Mouse (Mus musculus): ENCODE results near the gene Hs6st3. TPM values are rescaled to one million over a fixed set of nuclear protein-coding genes. Genes with fewer than 3 reads are reported as not detected.
"Not testable (repeated sequence)": the region's sequence is repeated elsewhere in the genome, so short reads cannot be mapped to it uniquely, and the experiment has no call there.

The Hs6st3 gene
- polyA plus RNA-seq, 1 experiment from 2014 or later, result 1.0 TPM

DNA sequence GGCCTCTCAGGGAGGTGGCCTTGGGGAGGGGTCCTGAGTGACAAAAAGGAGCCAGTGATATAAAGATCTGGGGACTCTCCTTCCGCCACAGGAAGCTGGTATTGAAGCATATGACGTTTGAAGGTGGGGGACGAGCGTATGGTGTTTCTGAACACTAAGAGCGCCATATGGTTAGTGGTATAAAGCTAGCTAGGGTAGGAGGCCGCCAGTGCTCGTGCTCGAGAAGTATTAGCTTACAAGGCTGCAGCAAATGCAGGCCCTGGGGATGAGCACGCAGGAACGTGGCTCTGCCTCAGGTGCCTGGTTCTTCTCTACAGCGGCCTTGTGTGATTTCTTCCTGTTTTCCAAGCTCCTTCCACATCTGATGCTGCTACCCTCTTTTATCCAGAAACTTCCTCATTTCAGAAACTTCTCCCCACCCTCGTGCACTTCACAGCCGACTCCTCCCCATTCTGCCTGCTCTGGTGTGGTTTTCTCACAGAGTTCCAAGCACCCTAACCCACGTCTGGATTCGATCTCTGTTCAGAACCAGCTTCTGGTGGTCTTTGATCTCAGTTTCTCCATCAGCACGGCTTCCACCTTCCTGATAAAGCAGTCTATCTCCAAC, 110.0 kb downstream of the Hs6st3 start:
- in situ Hi-C loops (cut with MboI; ENCODE audit: low pct_unique_long_range_greater_than_20kb), result no loop called here
- H3K27me3 ChIP-seq, result peaks cover 2% of the 10 kb centered on the region

DNA sequence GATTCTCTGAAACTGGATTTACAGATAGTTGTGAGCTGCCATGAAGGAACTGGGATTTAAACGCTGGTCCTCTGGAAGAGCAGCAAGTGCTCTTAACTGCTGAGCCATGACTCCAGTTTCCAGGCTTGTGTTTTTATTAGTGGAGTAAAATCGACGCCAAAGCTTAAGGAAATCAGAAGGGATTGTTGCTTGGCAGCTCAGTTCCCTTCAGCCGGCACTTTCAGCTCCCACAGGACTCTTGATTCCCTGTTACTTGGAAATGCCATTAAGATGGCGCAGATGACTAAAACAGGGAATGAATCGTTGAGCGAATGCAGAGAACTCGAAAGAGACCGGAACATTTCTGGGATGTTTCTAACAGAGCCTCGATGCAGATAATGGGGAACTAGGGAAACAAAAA, 112.2 kb downstream of the Hs6st3 start:
- TF ChIP-seq CTCF (IDR thresholded peaks at IDR 0.05), result no peak
- ChIA-PET POLR2A (no interaction called here), CTCF (no interaction called here)
- H3K27me3 ChIP-seq, result peaks cover 2% of the 10 kb centered on the region
- DNase-seq (ENCODE audit: low read depth, low spot score) (no peak), ATAC-seq (no peak)
- in situ Hi-C loops (cut with MboI; ENCODE audit: low pct_unique_long_range_greater_than_20kb), result no loop called here

More for the DNA sequence above, 110.0 kb downstream of the Hs6st3 start:
- no peak for ATAC-seq
- ChIA-PET CTCF (interaction anchor here (0.9 kb wide), 1 partner anchor 36 kb away, joined by 3 read pairs; no protein-coding TSS in a partner anchor), POLR2A (no interaction called here)
- DNase-seq (ENCODE audit: low read depth, low spot score), result no peak
- no peak for TF ChIP-seq CTCF (IDR thresholded peaks at IDR 0.05)

DNA sequence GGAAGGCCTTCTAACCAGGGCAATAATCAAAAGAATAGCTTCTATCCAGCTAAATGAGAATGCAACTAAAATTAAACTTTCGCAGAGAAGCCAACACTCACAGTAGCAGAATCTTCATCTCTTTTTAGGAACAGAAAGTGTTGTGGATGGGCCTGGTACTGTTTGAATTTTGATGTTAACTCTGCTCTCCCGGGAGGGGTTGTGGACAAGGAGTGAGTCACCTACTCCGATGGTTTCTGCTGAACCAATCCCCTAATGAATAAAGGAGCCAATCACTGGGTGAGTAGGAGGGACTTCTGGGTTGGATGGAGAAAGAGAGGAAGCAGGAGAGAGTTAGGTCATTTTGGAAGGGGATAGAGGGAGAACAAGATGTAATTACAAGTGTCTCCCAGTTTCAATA, 117.3 kb downstream of the Hs6st3 start:
- no peak for TF ChIP-seq CTCF (IDR thresholded peaks at IDR 0.05)
- in situ Hi-C loops (cut with MboI; ENCODE audit: low pct_unique_long_range_greater_than_20kb), result no loop called here
- ATAC-seq, result no peak
- no peak for DNase-seq (ENCODE audit: low read depth, low spot score)
- H3K27me3 ChIP-seq, result peaks cover under 1% of the 10 kb centered on the region
- POLR2A ChIA-PET, result no interaction called here
- CTCF ChIA-PET, result interaction anchor here (1.1 kb wide), 1 partner anchor 87 kb away, joined by 3 read pairs; no protein-coding TSS in a partner anchor

DNA sequence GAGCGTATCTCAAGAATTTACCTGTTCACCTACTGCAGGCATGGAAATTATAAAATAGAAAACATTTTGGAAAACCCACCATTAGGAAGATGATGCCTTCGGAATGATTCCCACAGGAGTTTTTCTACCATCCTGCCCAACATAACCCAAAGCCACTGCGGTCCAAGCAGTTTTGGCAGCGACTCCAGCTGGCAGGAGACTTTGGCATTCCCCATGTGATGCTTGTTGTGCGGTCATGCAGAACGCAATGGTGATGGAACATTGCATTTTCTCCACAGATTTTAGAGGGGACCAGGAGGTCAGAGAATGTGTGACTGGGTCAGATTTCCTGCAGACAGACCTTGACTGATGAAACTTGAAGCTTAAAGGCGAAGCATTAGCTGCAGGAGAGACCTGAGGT, 118.9 kb downstream of the Hs6st3 start:
- ATAC-seq, result peak; percentile 65
- in situ Hi-C loops (cut with MboI; ENCODE audit: low pct_unique_long_range_greater_than_20kb), result no loop called here
- peak; percentile 49 for DNase-seq (ENCODE audit: low read depth, low spot score)
- POLR2A ChIA-PET, result no interaction called here
- TF ChIP-seq CTCF (IDR thresholded peaks at IDR 0.05), result no peak
- CTCF ChIA-PET, result interaction anchor here (1.1 to 1.3 kb wide), 2 partner anchors 18 to 27 kb away, joined by 3 to 4 read pairs; no protein-coding TSS in a partner anchor
- no peaks in the 10 kb centered on the region for H3K27me3 ChIP-seq

DNA sequence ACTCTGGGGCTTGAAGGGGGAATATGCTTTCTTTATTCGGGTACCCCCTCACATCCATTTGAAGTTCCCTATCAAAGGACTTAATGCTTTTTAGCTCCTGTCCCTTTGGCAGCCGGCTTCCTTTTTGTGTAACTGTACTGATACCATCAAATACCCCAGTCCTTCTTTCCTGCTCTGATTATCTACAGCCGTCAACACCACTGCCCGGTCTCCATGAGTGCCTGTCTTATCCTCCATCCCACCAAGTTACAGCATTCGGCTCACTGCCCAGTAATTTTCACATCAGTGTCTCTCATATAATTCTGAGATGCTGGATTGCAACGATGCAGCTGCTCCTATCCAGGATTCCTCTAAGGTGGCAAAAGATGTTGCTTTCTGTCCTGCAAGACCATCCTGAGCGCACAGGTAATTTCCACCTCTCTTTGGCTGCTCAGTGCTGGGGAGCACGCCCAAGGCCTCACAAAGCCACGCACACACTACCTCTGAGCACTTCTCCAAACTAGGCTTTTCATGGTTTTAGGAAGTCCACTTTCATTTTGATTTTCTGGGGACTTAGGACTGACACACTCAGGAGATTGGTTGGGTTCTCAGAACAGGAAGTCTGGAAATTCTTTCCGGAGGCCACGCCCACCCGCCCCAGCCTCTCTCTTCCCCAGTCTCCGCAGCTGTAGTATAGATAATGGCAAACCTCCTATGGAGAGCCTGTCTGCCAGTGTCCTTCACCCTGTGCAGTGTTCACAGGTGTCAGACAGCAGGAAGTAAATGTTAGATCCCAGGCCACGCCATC, 122.2 kb downstream of the Hs6st3 start:
- in situ Hi-C loops (cut with MboI; ENCODE audit: low pct_unique_long_range_greater_than_20kb), result no loop called here
- no peak for DNase-seq (ENCODE audit: low read depth, low spot score)
- ATAC-seq, result no peak
- CTCF ChIA-PET, result no interaction called here
- POLR2A ChIA-PET, result no interaction called here
- TF ChIP-seq CTCF (IDR thresholded peaks at IDR 0.05), result no peak
- no peaks in the 10 kb centered on the region for H3K27me3 ChIP-seq

DNA sequence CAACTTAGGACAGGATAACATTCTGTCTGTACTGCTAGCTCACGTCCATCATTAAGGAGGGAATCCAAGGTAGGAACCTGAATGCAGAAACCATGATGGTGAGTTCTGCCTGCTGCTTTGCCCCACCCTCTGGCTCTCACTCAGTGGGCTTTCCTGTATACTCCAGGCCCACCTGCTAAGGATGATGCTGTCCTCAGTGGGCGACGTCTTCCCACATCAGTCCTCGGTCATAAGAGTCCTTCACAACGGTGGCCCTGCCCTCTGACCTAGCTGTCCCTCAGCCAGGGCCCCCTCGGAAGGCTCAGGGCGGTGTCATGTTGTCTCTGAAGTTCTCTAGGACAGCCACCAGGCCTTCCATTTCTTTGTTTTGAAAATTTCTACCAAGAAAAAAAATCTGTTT, 128.2 kb downstream of the Hs6st3 start:
- no peak for DNase-seq (ENCODE audit: low read depth, low spot score)
- H3K27me3 ChIP-seq, result peaks cover 6% of the 10 kb centered on the region
- TF ChIP-seq CTCF (IDR thresholded peaks at IDR 0.05), result no peak
- in situ Hi-C loops (cut with MboI; ENCODE audit: low pct_unique_long_range_greater_than_20kb), result no loop called here
- ATAC-seq, result no peak
- CTCF ChIA-PET, result no interaction called here
- POLR2A ChIA-PET, result no interaction called here

DNA sequence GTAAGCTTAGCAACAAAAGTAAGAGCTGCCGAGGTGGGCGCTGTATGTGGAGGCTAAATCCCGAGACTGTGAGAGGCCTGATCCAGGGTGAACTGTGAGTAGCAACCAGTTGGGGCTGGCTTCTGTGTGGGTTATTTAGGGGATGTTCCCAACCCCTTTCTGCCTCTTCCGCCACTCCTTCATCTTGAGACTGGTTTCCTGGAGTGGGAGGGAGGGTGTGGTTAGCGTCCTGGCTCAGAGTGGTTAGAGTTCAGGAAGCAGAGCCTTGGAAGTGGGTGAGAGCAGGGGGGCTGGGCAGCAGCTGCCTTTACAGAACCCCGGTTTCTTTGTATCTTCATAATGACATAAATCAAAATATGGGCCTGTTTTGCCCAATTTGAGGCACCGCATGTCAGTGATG, 134.9 kb downstream of the Hs6st3 start:
- POLR2A ChIA-PET, result no interaction called here
- CTCF ChIA-PET, result no interaction called here
- TF ChIP-seq CTCF (IDR thresholded peaks at IDR 0.05), result no peak
- no peak for DNase-seq (ENCODE audit: low read depth, low spot score)
- ATAC-seq, result no peak
- H3K27me3 ChIP-seq, result no peaks in the 10 kb centered on the region
- in situ Hi-C loops (cut with MboI; ENCODE audit: low pct_unique_long_range_greater_than_20kb), result no loop called here

DNA sequence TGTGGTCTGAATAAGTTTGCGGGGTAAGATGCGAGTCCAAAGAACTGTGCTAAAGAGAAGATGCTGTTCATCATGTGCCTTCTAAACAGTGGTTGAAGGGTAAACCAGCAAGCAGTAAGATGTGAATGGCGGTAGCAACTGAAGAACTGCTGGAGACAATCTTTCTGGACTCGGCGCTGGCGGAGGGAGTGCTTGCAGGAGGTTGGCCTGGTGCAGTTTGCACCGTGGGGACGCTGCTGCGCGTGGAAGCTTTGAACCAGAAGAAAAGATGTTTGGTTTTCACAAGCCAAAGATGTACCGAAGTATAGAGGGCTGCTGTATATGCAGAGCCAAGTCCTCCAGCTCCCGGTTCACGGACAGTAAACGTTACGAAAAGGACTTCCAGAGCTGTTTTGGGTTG, 140.0 kb downstream of the Hs6st3 start:
- ATAC-seq; in situ Hi-C loops (cut with MboI; ENCODE audit: low pct_unique_long_range_greater_than_20kb); CTCF ChIA-PET: not testable (repeated sequence)

DNA sequence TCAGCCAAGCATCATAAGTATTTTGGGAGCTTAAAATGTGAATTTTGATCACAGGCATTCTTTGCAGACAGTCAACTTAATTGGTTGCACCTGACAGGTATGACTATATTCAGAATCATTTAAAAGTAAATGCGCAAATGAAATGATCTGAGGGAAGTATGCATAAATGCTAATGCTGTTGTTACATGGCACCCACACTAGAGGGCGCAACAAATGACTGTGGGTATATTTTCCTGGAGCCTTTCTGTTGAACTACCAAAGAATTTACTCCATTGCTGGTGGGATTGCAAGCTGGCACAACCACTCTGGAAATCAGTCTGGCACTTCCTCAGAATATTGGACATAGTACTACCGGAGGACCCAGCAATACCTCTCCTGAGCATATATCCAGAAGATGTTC, 145.8 kb downstream of the Hs6st3 start:
- in situ Hi-C loops (cut with MboI; ENCODE audit: low pct_unique_long_range_greater_than_20kb), result no loop called here
- DNase-seq (ENCODE audit: low read depth, low spot score) (no peak), ATAC-seq (no peak)
- H3K27me3 ChIP-seq, result peaks cover 19% of the 10 kb centered on the region
- TF ChIP-seq CTCF (IDR thresholded peaks at IDR 0.05), result peak; percentile 59
- ChIA-PET POLR2A (no interaction called here), CTCF (interaction anchor here (1.0 to 2.4 kb wide), 3 partner anchors 12 to 26 kb away, joined by 3 to 4 read pairs (median 4); no protein-coding TSS in a partner anchor)

More for the DNA sequence above, 140.0 kb downstream of the Hs6st3 start:
- DNase-seq (ENCODE audit: low read depth, low spot score); H3K27me3 ChIP-seq; POLR2A ChIA-PET: not testable (repeated sequence)

DNA sequence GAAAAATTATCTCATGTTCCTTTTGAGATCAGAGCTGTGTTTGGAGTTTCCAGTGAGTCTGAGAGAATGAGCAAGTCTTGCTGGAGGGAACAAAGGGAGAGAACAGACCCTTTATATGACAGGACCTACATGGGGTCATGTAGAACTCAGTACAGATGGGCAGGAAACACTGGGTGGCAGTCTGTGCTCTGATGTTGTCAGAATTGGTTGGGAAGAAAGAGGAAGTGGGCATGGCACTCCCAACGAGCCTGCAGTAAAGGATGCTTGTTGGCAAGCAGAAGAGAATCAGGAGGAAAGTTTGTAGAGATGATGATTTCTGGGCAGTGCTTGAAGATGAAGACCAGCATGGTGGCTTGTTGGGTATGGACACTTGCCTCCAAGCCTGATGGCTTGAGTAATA, 151.5 kb downstream of the Hs6st3 start:
- ChIA-PET CTCF (no interaction called here), POLR2A (no interaction called here)
- ATAC-seq, result no peak
- TF ChIP-seq CTCF (IDR thresholded peaks at IDR 0.05), result no peak
- in situ Hi-C loops (cut with MboI; ENCODE audit: low pct_unique_long_range_greater_than_20kb), result no loop called here
- DNase-seq (ENCODE audit: low read depth, low spot score), result no peak
- peaks cover 19% of the 10 kb centered on the region for H3K27me3 ChIP-seq

DNA sequence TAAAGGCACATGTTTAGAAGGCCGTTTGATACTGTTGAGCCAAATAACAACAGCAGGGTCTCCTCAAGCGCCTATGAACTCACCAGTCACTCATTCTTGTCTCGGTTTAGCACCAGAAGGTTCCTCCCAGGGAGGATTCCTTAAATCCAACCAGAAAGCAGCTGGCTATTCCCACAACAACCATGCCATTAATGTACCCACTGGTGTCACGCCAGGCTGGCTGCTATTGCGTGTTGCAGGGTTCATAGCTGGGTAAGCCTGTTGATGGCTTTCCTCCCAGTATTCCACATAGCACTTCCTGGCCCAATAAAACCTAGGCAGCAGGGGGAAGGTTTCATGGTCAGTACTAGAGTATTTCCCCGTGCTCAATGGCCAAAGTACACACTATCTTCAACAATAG, 155.9 kb downstream of the Hs6st3 start:
- ATAC-seq, result no peak
- ChIA-PET POLR2A (no interaction called here), CTCF (no interaction called here)
- DNase-seq (ENCODE audit: low read depth, low spot score), result no peak
- no peak for TF ChIP-seq CTCF (IDR thresholded peaks at IDR 0.05)
- H3K27me3 ChIP-seq, result peaks cover 10% of the 10 kb centered on the region
- in situ Hi-C loops (cut with MboI; ENCODE audit: low pct_unique_long_range_greater_than_20kb), result no loop called here
